Comparison of ENCODE assay signal across 11 mouse cellular contexts in genomic region chr11:96282795-96283430, GRCm38 (mm10). TPM values are rescaled to one million over a fixed set of nuclear protein-coding genes. Genes with fewer than 3 reads are reported as not detected.
DNase-seq lines count a peak whose midpoint lies in the region; ATAC-seq lines count a peak whose summit lies in the region.
"Had no signal": no experiment of that assay in that cellular context is flagged by ENCODE, and none has a peak within 500 bp of the region (broad histone marks: within the 10 kb centered on the region; RNA-seq: fewer than 3 reads in every experiment).

No protein-coding gene starts in this region.

- H3K4me3 ChIP-seq in midbrain, embryonic 10.5 days = no peak overlapping the region
- H3K4me3 ChIP-seq in midbrain, embryonic 15.5 days = no peak overlapping the region
- peak overlapping the region; percentile 47 for H3K4me3 ChIP-seq in stomach, embryonic 15.5 days (replicated peaks)

- H3K9ac ChIP-seq in midbrain, embryonic 15.5 days = no peak overlapping the region
- H3K9ac ChIP-seq in stomach, embryonic 15.5 days = peak overlapping the region; percentile 9

- peaks cover 32% of the 10 kb centered on the region for H3K4me1 ChIP-seq in midbrain, embryonic 10.5 days
- H3K4me1 ChIP-seq in midbrain, embryonic 15.5 days = peaks cover 6% of the 10 kb centered on the region; the same call in 1 of the 2 replicates
- peaks cover 14% of the 10 kb centered on the region for H3K4me1 ChIP-seq in stomach, embryonic 15.5 days

- H3K27ac ChIP-seq in midbrain, embryonic 10.5 days (replicated peaks) = no peak overlapping the region
- no peak overlapping the region for H3K27ac ChIP-seq in midbrain, embryonic 15.5 days
- peak overlapping the region; percentile 86; the same call in 1 of the 2 replicates for H3K27ac ChIP-seq in stomach, embryonic 15.5 days

- peak; percentile 78 for DNase-seq in embryo, embryonic 11 days
- no peak for DNase-seq in embryo, embryonic 10.5 days (ENCODE audit: low spot score)
- peak; percentile 75 for DNase-seq in midbrain, embryonic 10.5 days (ENCODE audit: low spot score)
- DNase-seq in kidney, postnatal 10 days = peak; percentile 75
- DNase-seq in spleen, postnatal 4 days (ENCODE audit: low spot score in 2 of 2) = no peak
- DNase-seq: gastrocnemius, postnatal 14 days had no signal

- H3K36me3 ChIP-seq in midbrain, embryonic 10.5 days = no peaks in the 10 kb centered on the region
- H3K36me3 ChIP-seq in midbrain, embryonic 15.5 days (replicated peaks) = no peaks in the 10 kb centered on the region
- no peaks in the 10 kb centered on the region for H3K36me3 ChIP-seq in stomach, embryonic 15.5 days

- no peak overlapping the region for H3K4me2 ChIP-seq in midbrain, embryonic 15.5 days
- peak overlapping the region; percentile 58 for H3K4me2 ChIP-seq in stomach, embryonic 15.5 days

- H3K27me3 ChIP-seq in midbrain, embryonic 10.5 days (ENCODE audit: low read depth, poor library complexity, severe bottlenecking) = peaks cover 100% of the 10 kb centered on the region
- H3K27me3 ChIP-seq in midbrain, embryonic 15.5 days (replicated peaks) = peaks cover 94% of the 10 kb centered on the region
- H3K27me3 ChIP-seq in stomach, embryonic 15.5 days (replicated peaks) = peaks cover 65% of the 10 kb centered on the region

- WGBS in midbrain, embryonic 10.5 days = under 1% methylated on average over 49 of the region's 49 CpGs
- under 1% methylated on average over 46 of the region's 49 CpGs for WGBS in midbrain, embryonic 15.5 days
- under 1% methylated on average over 49 of the region's 49 CpGs for WGBS in stomach, embryonic 15.5 days

- H3K9me3 ChIP-seq in midbrain, embryonic 10.5 days (replicated peaks) = no peaks in the 10 kb centered on the region
- H3K9me3 ChIP-seq in midbrain, embryonic 15.5 days = no peaks in the 10 kb centered on the region
- H3K9me3 ChIP-seq in stomach, embryonic 15.5 days = no peaks in the 10 kb centered on the region

- ATAC-seq in midbrain, embryonic 15.5 days (replicated peaks) = no peak
- no peak for ATAC-seq in stomach, embryonic 15.5 days (ENCODE audit: insufficient read depth, low FRiP score, low read depth)
- ATAC-seq in erythroblast, adult 5-6 weeks (replicated peaks; ENCODE audit: low FRiP score, poor library complexity, severe bottlenecking) = no peak

RNA-seq across cellular contexts. Expression of gene Hoxb8, which starts 1.2 kb away (rescaled TPM):
- not detected in 2 replicates for polyA plus RNA-seq in midbrain, embryonic 10.5 days (2016; fragmentation: Nextera tagmentation; extraction: Ambion mirVana)
- not detected in 2 replicates for polyA plus RNA-seq in midbrain, embryonic 15.5 days (2015; fragmentation: Nextera tagmentation; extraction: Ambion mirVana)
- polyA plus RNA-seq in stomach, embryonic 15.5 days (2015; fragmentation: Nextera tagmentation; extraction: Ambion mirVana) = 1.1 and 1.9 TPM in 2 replicates
- total RNA-seq in erythroblast, adult 5-6 weeks (2015; ENCODE audit: low replicate concordance) = not detected in 2 replicates
- not detected in 2 replicates for total RNA-seq in erythroblast, adult 5-6 weeks (2017; ENCODE audit: low replicate concordance)
- total RNA-seq: common myeloid progenitor, adult 5-6 weeks; left cerebral cortex, adult 18-20 months had no signal

RNA-seq across cellular contexts. Expression of gene Hoxb7, which starts 3.5 kb away (rescaled TPM):
- polyA plus RNA-seq in midbrain, embryonic 10.5 days (2016; fragmentation: Nextera tagmentation; extraction: Ambion mirVana) = not detected in 2 replicates
- not detected in 2 replicates for polyA plus RNA-seq in midbrain, embryonic 15.5 days (2015; fragmentation: Nextera tagmentation; extraction: Ambion mirVana)
- 7.0 and 9.1 TPM in 2 replicates for polyA plus RNA-seq in stomach, embryonic 15.5 days (2015; fragmentation: Nextera tagmentation; extraction: Ambion mirVana)
- total RNA-seq in erythroblast, adult 5-6 weeks (2015; ENCODE audit: low replicate concordance) = not detected in 2 replicates
- total RNA-seq in erythroblast, adult 5-6 weeks (2017; ENCODE audit: low replicate concordance) = not detected in 2 replicates
- total RNA-seq: common myeloid progenitor, adult 5-6 weeks; left cerebral cortex, adult 18-20 months had no signal

RNA-seq across cellular contexts. Expression of gene Hoxb6, which starts 9.4 kb away (rescaled TPM):
- polyA plus RNA-seq in midbrain, embryonic 10.5 days (2016; fragmentation: Nextera tagmentation; extraction: Ambion mirVana) = not detected in 2 replicates
- polyA plus RNA-seq in midbrain, embryonic 15.5 days (2015; fragmentation: Nextera tagmentation; extraction: Ambion mirVana) = 0.13 and 0.34 TPM in 2 replicates
- 7.5 and 10.7 TPM in 2 replicates for polyA plus RNA-seq in stomach, embryonic 15.5 days (2015; fragmentation: Nextera tagmentation; extraction: Ambion mirVana)
- total RNA-seq in erythroblast, adult 5-6 weeks (2015; ENCODE audit: low replicate concordance) = not detected in 2 replicates
- total RNA-seq in erythroblast, adult 5-6 weeks (2017; ENCODE audit: low replicate concordance) = not detected in 2 replicates
- total RNA-seq: common myeloid progenitor, adult 5-6 weeks; left cerebral cortex, adult 18-20 months had no signal

RNA-seq across cellular contexts. Expression of gene Hoxb9, which starts 11.7 kb away (rescaled TPM):
- polyA plus RNA-seq in midbrain, embryonic 10.5 days (2016; fragmentation: Nextera tagmentation; extraction: Ambion mirVana) = not detected in 2 replicates
- polyA plus RNA-seq in midbrain, embryonic 15.5 days (2015; fragmentation: Nextera tagmentation; extraction: Ambion mirVana) = not detected in 2 replicates
- 0.13 and 0.35 TPM in 2 replicates for polyA plus RNA-seq in stomach, embryonic 15.5 days (2015; fragmentation: Nextera tagmentation; extraction: Ambion mirVana)
- total RNA-seq in erythroblast, adult 5-6 weeks (2015; ENCODE audit: low replicate concordance) = not detected in 2 replicates
- 0.56 TPM in 1 of 2 replicates, not detected in the other for total RNA-seq in erythroblast, adult 5-6 weeks (2017; ENCODE audit: low replicate concordance)
- total RNA-seq: common myeloid progenitor, adult 5-6 weeks; left cerebral cortex, adult 18-20 months had no signal

RNA-seq across cellular contexts. Expression of gene Hoxb5, which starts 20.2 kb away (rescaled TPM):
- not detected in 2 replicates for polyA plus RNA-seq in midbrain, embryonic 10.5 days (2016; fragmentation: Nextera tagmentation; extraction: Ambion mirVana)
- polyA plus RNA-seq in midbrain, embryonic 15.5 days (2015; fragmentation: Nextera tagmentation; extraction: Ambion mirVana) = 0.09 and 0.70 TPM in 2 replicates
- 17.6 and 17.9 TPM in 2 replicates for polyA plus RNA-seq in stomach, embryonic 15.5 days (2015; fragmentation: Nextera tagmentation; extraction: Ambion mirVana)
- total RNA-seq in erythroblast, adult 5-6 weeks (2015; ENCODE audit: low replicate concordance) = not detected in 2 replicates
- not detected in 2 replicates for total RNA-seq in erythroblast, adult 5-6 weeks (2017; ENCODE audit: low replicate concordance)
- total RNA-seq: common myeloid progenitor, adult 5-6 weeks; left cerebral cortex, adult 18-20 months had no signal

Comparison
In these comparisons a context has a peak if more than half of its experiments do, and no peak if none do; other contexts are left out.
1. DNase-seq: peak in embryo, embryonic 11 days (single experiment), midbrain, embryonic 10.5 days (single experiment) and kidney, postnatal 10 days (single experiment); none in embryo, embryonic 10.5 days (single experiment) and spleen, postnatal 4 days (0 of 2).